Mouse (Mus musculus) heart, adult 2 months (tissue): Measurements from ENCODE around the gene Rreb1.

Experiments
- EP300 ChIP-seq: fragments of 200-500 bp; IDR thresholded peaks from 2 replicates; pipeline ENCODE4 v1.6.1; 2011; ENCODE audit warnings: low read depth, low read length, control low read depth; ENCODE audit not compliant: insufficient read depth
- POLR2A ChIP-seq: fragments of 200-500 bp; IDR thresholded peaks from 2 replicates; pipeline ENCODE4 v1.6.1; 2011; ENCODE audit warnings: mild to moderate bottlenecking, low read depth, low read length, control low read depth; ENCODE audit not compliant: insufficient read depth

- no peak for TF ChIP-seq POLR2A
- TF ChIP-seq EP300 = no peak
Observed at GRCm38 (mm10) chr13:37860204-37860603, 82.0 kb downstream of the Rreb1 start.
